27 mouse cellular contexts compared by ENCODE assay signal in genomic region chr1:85767754-85768153, GRCm38 (mm10). TPM values are rescaled to one million over a fixed set of nuclear protein-coding genes. Genes with fewer than 3 reads are reported as not detected.
"Had no signal": no experiment of that assay in that cellular context is flagged by ENCODE, and none has a peak within 500 bp of the region (broad histone marks: within the 10 kb centered on the region; RNA-seq: fewer than 3 reads in every experiment).

No protein-coding gene starts in this region.

- DNase-seq: cerebellum, adult 9-10 months; cerebellum, adult 9-11 months; cerebellum, postnatal 10 days; cerebellum, postnatal 25 days; cerebellum, postnatal 36 days; embryo, embryonic 11 days; forebrain, postnatal 0 days; gastrocnemius, adult 2 months; gastrocnemius, postnatal 10 days; gastrocnemius, postnatal 14 days; gastrocnemius, postnatal 25 days; gastrocnemius, postnatal 36 days; heart, adult 11 months; heart, adult 18-20 months; heart, adult 2 months had no signal

- H3K27me3 ChIP-seq: embryonic facial prominence, embryonic 12.5 days; embryonic facial prominence, embryonic 13.5 days; embryonic facial prominence, embryonic 15.5 days; forebrain, embryonic 12.5 days; forebrain, embryonic 13.5 days; forebrain, embryonic 15.5 days had no signal

- H3K4me3 ChIP-seq: embryonic facial prominence, embryonic 10.5 days; embryonic facial prominence, embryonic 12.5 days; embryonic facial prominence, embryonic 13.5 days; embryonic facial prominence, embryonic 15.5 days; erythroblast, embryonic 14.5 days; forebrain, embryonic 10.5 days; forebrain, embryonic 12.5 days; forebrain, embryonic 13.5 days; forebrain, embryonic 15.5 days; gastrocnemius, adult 2 months; heart, adult 2 months had no signal

- H3K4me1 ChIP-seq: embryonic facial prominence, embryonic 10.5 days; embryonic facial prominence, embryonic 12.5 days; embryonic facial prominence, embryonic 13.5 days; embryonic facial prominence, embryonic 15.5 days; forebrain, embryonic 10.5 days; forebrain, embryonic 12.5 days; forebrain, embryonic 13.5 days; forebrain, embryonic 15.5 days had no signal

- H3K4me2 ChIP-seq: embryonic facial prominence, embryonic 12.5 days; embryonic facial prominence, embryonic 13.5 days; embryonic facial prominence, embryonic 15.5 days; forebrain, embryonic 12.5 days; forebrain, embryonic 13.5 days; forebrain, embryonic 15.5 days had no signal

- H3K9ac ChIP-seq: embryonic facial prominence, embryonic 12.5 days; embryonic facial prominence, embryonic 13.5 days; embryonic facial prominence, embryonic 15.5 days; forebrain, embryonic 12.5 days; forebrain, embryonic 13.5 days; forebrain, embryonic 15.5 days; forebrain, postnatal 0 days had no signal

- H3K36me3 ChIP-seq: embryonic facial prominence, embryonic 10.5 days; embryonic facial prominence, embryonic 12.5 days; embryonic facial prominence, embryonic 13.5 days; embryonic facial prominence, embryonic 15.5 days; forebrain, embryonic 10.5 days; forebrain, embryonic 12.5 days; forebrain, embryonic 15.5 days had no signal

- H3K27ac ChIP-seq: embryonic facial prominence, embryonic 10.5 days; embryonic facial prominence, embryonic 12.5 days; embryonic facial prominence, embryonic 13.5 days; embryonic facial prominence, embryonic 15.5 days; forebrain, embryonic 10.5 days; forebrain, embryonic 12.5 days; forebrain, embryonic 13.5 days; forebrain, embryonic 15.5 days; gastrocnemius, adult 2 months; heart, adult 2 months had no signal

- H3K9me3 ChIP-seq: embryonic facial prominence, embryonic 10.5 days; embryonic facial prominence, embryonic 12.5 days; embryonic facial prominence, embryonic 13.5 days; embryonic facial prominence, embryonic 15.5 days; forebrain, embryonic 10.5 days; forebrain, embryonic 12.5 days; forebrain, embryonic 13.5 days; forebrain, embryonic 15.5 days had no signal

- ATAC-seq: forebrain, embryonic 13.5 days; forebrain, embryonic 14.5 days; forebrain, embryonic 15.5 days; forebrain, embryonic 16.5 days; forebrain, postnatal 0 days had no signal

RNA-seq across cellular contexts. Expression of gene A630001G21Rik, which starts 10.7 kb away (rescaled TPM):
- total RNA-seq: gastrocnemius, adult 8-10 months had no signal
